Mouse (Mus musculus) forebrain, postnatal 0 days (tissue): ENCODE data around the gene Snrpf. TPM values are rescaled to one million over a fixed set of nuclear protein-coding genes. Genes with fewer than 3 reads are reported as not detected.

Experiments
- ATAC-seq: fragments of 200-750 bp; cut with Nextera tagmentation; 2 replicates; pipeline ENCODE4 v1.8.0; 2017; ENCODE audit warnings: mild to moderate bottlenecking, moderate library complexity
- DNase-seq: peaks from one replicate; pipeline ENCODE4 v3.0.0-alpha.2; 2015
- H3K27ac ChIP-seq: fragments of 300-500 bp; sonication (generic); 2 replicates; pipeline ENCODE4 v1.5.1; 2014; ENCODE audit warnings: low read depth, mild to moderate bottlenecking, antibody characterized with exemption, low read length, moderate library complexity, mixed read lengths
- H3K27me3 ChIP-seq: fragments of 300-500 bp; sonication (generic); 2 replicates; pipeline ENCODE4 v1.6.1; 2014; ENCODE audit warnings: mild to moderate bottlenecking, low read length, mixed read lengths; ENCODE audit not compliant: insufficient read depth
- H3K36me3 ChIP-seq: fragments of 300-500 bp; sonication (generic); 2 replicates; pipeline ENCODE4 v1.6.1; 2014; ENCODE audit warnings: mild to moderate bottlenecking, moderate library complexity; ENCODE audit not compliant: insufficient read depth
- H3K4me1 ChIP-seq: fragments of 300-500 bp; sonication (generic); 2 replicates; pipeline ENCODE4 v1.6.1; 2014; ENCODE audit warnings: antibody characterized with exemption; ENCODE audit not compliant: insufficient read depth
- H3K4me2 ChIP-seq: fragments of 300-500 bp; sonication (generic); 2 replicates; pipeline ENCODE4 v1.6.1; 2014; ENCODE audit warnings: low read depth, mild to moderate bottlenecking, moderate library complexity
- H3K4me3 ChIP-seq: fragments of 300-500 bp; sonication (generic); 2 replicates; pipeline ENCODE4 v1.5.1; 2014; ENCODE audit warnings: low read depth, low read length, mixed read lengths
- H3K9ac ChIP-seq: fragments of 300-500 bp; sonication (generic); 2 replicates; pipeline ENCODE4 v1.6.1; 2014; ENCODE audit warnings: mild to moderate bottlenecking
- H3K9me3 ChIP-seq: fragments of 300-500 bp; sonication (generic); 2 replicates; pipeline ENCODE4 v1.6.1; 2016; ENCODE audit warnings: low read length
- CTCF ChIP-seq: sonication (generic); IDR thresholded peaks from 2 replicates; pipeline ENCODE4 v1.5.1; 2016; ENCODE audit warnings: antibody characterized with exemption, control low read depth, low read depth
- WGBS: fragments of 180-500 bp; shearing (Covaris S2); extraction: QIAGEN DNeasy Blood & Tissue Kit; methylation state at CpG from one replicate; pipeline ENCODE4 v1.1.7; 2014; 5-methylcytosine and 5-hydroxymethylcytosine counted together
- polyA plus RNA-seq: library from polyadenylated mRNA; unstranded; fragments of >200 nt; fragmentation: Nextera tagmentation; extraction: Ambion mirVana; gene quantifications from 2 replicates; pipeline ENCODE4 v1.2.1, GENCODE M21; 2015
- total RNA-seq: library from RNA; depleted of rRNA; stranded (reverse); fragments of >200 nt; gene quantifications from 2 replicates; pipeline ENCODE4 v1.2.3, GENCODE M21; 2014; rRNA removed

Gene Snrpf
- 48.4 and 50.2 TPM in 2 replicates for total RNA-seq
- polyA plus RNA-seq: 68.5 and 85.3 TPM in 2 replicates

GRCm38 (mm10) chr10:93589281-93589848, at the start of gene Snrpf:
TSS of gene Snrpf (minus strand) at chr10:93589706.
- H3K9me3 ChIP-seq: no peaks in the 10 kb centered on the region
- TF ChIP-seq CTCF: no peak
- peaks cover 14% of the 10 kb centered on the region for H3K4me1 ChIP-seq
- DNase-seq (peak; percentile 97), ATAC-seq (peak; percentile 89)
- H3K4me3 ChIP-seq: peak within 1 kb of the TSS; percentile 81
- H3K27me3 ChIP-seq: no peaks in the 10 kb centered on the region
- H3K4me2 ChIP-seq: peak within 1 kb of the TSS; percentile 75
- peak within 1 kb of the TSS; percentile 90 for H3K27ac ChIP-seq
- H3K9ac ChIP-seq: peak within 1 kb of the TSS; percentile 86
- WGBS: 3% methylated on average over 63 of the region's 63 CpGs
- H3K36me3 ChIP-seq: 0 out of 2 replicates have a peak, but pooled peaks cover 3% of the 10 kb centered on the region

- Histone ChIP-seq H3K27me3 (no peaks in the 10 kb centered on the region; the same call in 1 of the 2 replicates), H3K9me3 (no peaks in the 10 kb centered on the region), H3K4me2 (no peak overlapping the region), H3K27ac (no peak overlapping the region), H3K9ac (no peak overlapping the region), H3K36me3 (no peaks in the 10 kb centered on the region), H3K4me3 (no peak overlapping the region), H3K4me1 (no peaks in the 10 kb centered on the region)
- no peak for DNase-seq
- TF ChIP-seq CTCF: no peak
- ATAC-seq: no peak
- WGBS: 39% methylated on average over 9 of the region's 9 CpGs
Measured at GRCm38 (mm10) chr10:93635941-93636340, 46.4 kb upstream of the Snrpf start.

GRCm38 (mm10) chr10:93633971-93634370, 44.5 kb upstream of the Snrpf start:
- no peak for TF ChIP-seq CTCF
- DNase-seq: no peak
- no peaks in the 10 kb centered on the region for H3K4me1 ChIP-seq
- H3K9me3 ChIP-seq: no peaks in the 10 kb centered on the region
- no peak for ATAC-seq
- H3K4me3 ChIP-seq: no peak overlapping the region
- no peak overlapping the region for H3K9ac ChIP-seq
- no peaks in the 10 kb centered on the region for H3K36me3 ChIP-seq
- 96% methylated on average over 2 of the region's 2 CpGs for WGBS
- no peak overlapping the region for H3K4me2 ChIP-seq
- H3K27ac ChIP-seq: no peak overlapping the region
- no peaks in the 10 kb centered on the region for H3K27me3 ChIP-seq

GRCm38 (mm10) chr10:93633563-93633962, 44.1 kb upstream of the Snrpf start:
- Histone ChIP-seq H3K4me1 (no peaks in the 10 kb centered on the region), H3K36me3 (no peaks in the 10 kb centered on the region), H3K27ac (no peak overlapping the region), H3K4me3 (no peak overlapping the region), H3K9ac (no peak overlapping the region), H3K9me3 (no peaks in the 10 kb centered on the region), H3K27me3 (no peaks in the 10 kb centered on the region), H3K4me2 (no peak overlapping the region)
- 50% methylated on average over 5 of the region's 5 CpGs for WGBS
- DNase-seq (peak; percentile 85), ATAC-seq (peak; percentile 94)
- TF ChIP-seq CTCF: no peak

GRCm38 (mm10) chr10:93632086-93632485, 42.6 kb upstream of the Snrpf start:
- no peaks in the 10 kb centered on the region for H3K4me1 ChIP-seq
- no peak for DNase-seq
- H3K4me3 ChIP-seq: no peak overlapping the region
- WGBS: 78% methylated on average over 4 of the region's 4 CpGs
- H3K9ac ChIP-seq: no peak overlapping the region
- H3K4me2 ChIP-seq: no peak overlapping the region
- H3K9me3 ChIP-seq: no peaks in the 10 kb centered on the region
- H3K27ac ChIP-seq: no peak overlapping the region
- no peaks in the 10 kb centered on the region for H3K36me3 ChIP-seq
- H3K27me3 ChIP-seq: no peaks in the 10 kb centered on the region
- no peak for TF ChIP-seq CTCF
- ATAC-seq: no peak

GRCm38 (mm10) chr10:93630310-93630709, 40.8 kb upstream of the Snrpf start:
- H3K27ac ChIP-seq: no peak overlapping the region
- H3K9me3 ChIP-seq: no peaks in the 10 kb centered on the region
- H3K4me1 ChIP-seq: no peaks in the 10 kb centered on the region
- H3K4me2 ChIP-seq: no peak overlapping the region
- DNase-seq: no peak
- no peak for TF ChIP-seq CTCF
- H3K4me3 ChIP-seq: no peak overlapping the region
- H3K27me3 ChIP-seq: no peaks in the 10 kb centered on the region
- ATAC-seq: no peak
- H3K9ac ChIP-seq: no peak overlapping the region
- no peaks in the 10 kb centered on the region for H3K36me3 ChIP-seq
- 98% methylated on average over 5 of the region's 5 CpGs for WGBS

- Histone ChIP-seq H3K4me2 (no peak overlapping the region), H3K9me3 (no peaks in the 10 kb centered on the region), H3K4me1 (no peaks in the 10 kb centered on the region), H3K9ac (no peak overlapping the region), H3K4me3 (no peak overlapping the region), H3K36me3 (no peaks in the 10 kb centered on the region), H3K27me3 (no peaks in the 10 kb centered on the region), H3K27ac (no peak overlapping the region)
- WGBS: 86% methylated on average over 10 of the region's 10 CpGs
- ATAC-seq (no peak), DNase-seq (no peak)
- no peak for TF ChIP-seq CTCF
Measured at GRCm38 (mm10) chr10:93624151-93624550, 34.6 kb upstream of the Snrpf start.
